Mouse (Mus musculus) liver, embryonic 15.5 days (tissue): ENCODE data around the gene Gm38431. TPM values are rescaled to one million over a fixed set of nuclear protein-coding genes. Genes with fewer than 3 reads are reported as not detected.

Experiments
- microRNA counts: library from miRNA; unstranded; fragments of <30 nt; microRNA quantifications from one replicate; lab custom pipeline; 2016
- microRNA-seq: library from miRNA; unstranded; fragments of <30 nt; microRNA quantifications from one replicate; pipeline ENCODE4, GENCODE M21; 2016
- polyA plus RNA-seq: library from polyadenylated mRNA; unstranded; fragments of >200 nt; fragmentation: Nextera tagmentation; extraction: Ambion mirVana; gene quantifications from 2 replicates; pipeline ENCODE4 v1.2.1, GENCODE M21; 2015

Gm38431 gene
- polyA plus RNA-seq, 1 experiment from 2014 or later = 1.9 TPM

MicroRNA genes within 50 kb of the gene (microRNA counts, 519-probe panel; counts per million panel counts)
- microRNA mmu-miR-1900 (lab: Ali Mortazavi, UCI) = 3,615 counts per million, percentile 73 among the panel's probes with 10 or more counts

Small RNAs within 50 kb of the gene (microRNA-seq; reads per million reads assigned to microRNA genes)
- gene Mir1900 (not detected), gene Mir7082 (not detected)

Other genes starting within 250 kb of the Gm38431 start
- 5.0 and 7.0 TPM in 2 replicates for gene A230050P20Rik, start 223.4 kb downstream of the Gm38431 start, polyA plus RNA-seq
- 9.1 and 10.6 TPM in 2 replicates for gene Angptl6, start 212.3 kb downstream of the Gm38431 start, polyA plus RNA-seq
- gene Ppan, start 203.8 kb downstream of the Gm38431 start, polyA plus RNA-seq = 55.0 and 61.3 TPM in 2 replicates
- 178 and 180 TPM in 2 replicates for gene Eif3g, start 193.4 kb downstream of the Gm38431 start, polyA plus RNA-seq
- 54.5 and 59.1 TPM in 2 replicates for gene Dnmt1, start 132.1 kb downstream of the Gm38431 start, polyA plus RNA-seq
- gene S1pr2, start 115.2 kb downstream of the Gm38431 start, polyA plus RNA-seq = 4.2 and 4.8 TPM in 2 replicates
- 62.1 and 66.9 TPM in 2 replicates for gene Mrpl4, start 89.3 kb downstream of the Gm38431 start, polyA plus RNA-seq
- gene Icam1, start 76.0 kb downstream of the Gm38431 start, polyA plus RNA-seq = 10.2 and 11.3 TPM in 2 replicates
- 195 and 201 TPM in 2 replicates for gene Icam4, start 62.6 kb downstream of the Gm38431 start, polyA plus RNA-seq
- 0.25 and 0.43 TPM in 2 replicates for gene Icam5, start 59.9 kb downstream of the Gm38431 start, polyA plus RNA-seq
- 0.63 TPM in 1 of 2 replicates, not detected in the other for gene Zglp1, start 24.9 kb downstream of the Gm38431 start, polyA plus RNA-seq
- 0.18 and 0.50 TPM in 2 replicates for gene Gm49373, start 18.9 kb downstream of the Gm38431 start, polyA plus RNA-seq
- gene Fdx1l, start 18.4 kb downstream of the Gm38431 start, polyA plus RNA-seq = 29.1 and 31.1 TPM in 2 replicates
- 21.7 and 23.4 TPM in 2 replicates for gene Raver1, start within 50 bp of the Gm38431 start, polyA plus RNA-seq
- gene Tyk2, start 39.2 kb upstream of the Gm38431 start, polyA plus RNA-seq = 7.4 and 8.8 TPM in 2 replicates
- 115 and 122 TPM in 2 replicates for gene Cdc37, start 58.0 kb upstream of the Gm38431 start, polyA plus RNA-seq
- gene Pde4a, start 73.7 kb upstream of the Gm38431 start, polyA plus RNA-seq = 1.7 and 1.8 TPM in 2 replicates
- gene Keap1, start 147.4 kb upstream of the Gm38431 start, polyA plus RNA-seq = 27.9 and 30.5 TPM in 2 replicates
- gene S1pr5, start 156.4 kb upstream of the Gm38431 start, polyA plus RNA-seq = 0.06 and 0.07 TPM in 2 replicates
- 97.2 and 118 TPM in 2 replicates for gene Atg4d, start 173.3 kb upstream of the Gm38431 start, polyA plus RNA-seq
- gene Kri1, start 196.0 kb upstream of the Gm38431 start, polyA plus RNA-seq = 6.0 and 6.7 TPM in 2 replicates
- 129 and 144 TPM in 2 replicates for gene Cdkn2d, start 199.4 kb upstream of the Gm38431 start, polyA plus RNA-seq
- gene Ap1m2, start 220.3 kb upstream of the Gm38431 start, polyA plus RNA-seq = 0.28 and 0.68 TPM in 2 replicates
- 16.7 and 17.6 TPM in 2 replicates for gene Slc44a2, start 228.7 kb upstream of the Gm38431 start, polyA plus RNA-seq